Mouse (Mus musculus): Measurements from ENCODE around the gene Nfic.
A peak's percentile ranks its signal among the peaks of the same experiment; 100 is the strongest.

Nfic gene

GRCm38 (mm10) chr10:81387716-81388115 is 67.7 kb downstream of the Nfic start:
- no peak for DNase-seq (ENCODE audit: low read depth, low spot score)

GRCm38 (mm10) chr10:81385603-81386306 is 69.7 kb downstream of the Nfic start:
- peak; percentile 67 for DNase-seq (ENCODE audit: low read depth, low spot score)

- DNase-seq (ENCODE audit: low read depth, low spot score) = no peak
Measured at GRCm38 (mm10) chr10:81384605-81384982, 70.8 kb downstream of the Nfic start.

GRCm38 (mm10) chr10:81383802-81384604 is 71.4 kb downstream of the Nfic start, which contains the start of the genes Dohh and Gm48551:
Gene Dohh, plus strand, starts transcription at chr10:81384428.
Gene Gm48551, plus strand, starts transcription at chr10:81384466.
- peak; percentile 100 for DNase-seq (ENCODE audit: low read depth, low spot score)

GRCm38 (mm10) chr10:81382039-81382438 is 73.4 kb downstream of the Nfic start:
- no peak for DNase-seq (ENCODE audit: low read depth, low spot score)

- no peak for DNase-seq (ENCODE audit: low read depth, low spot score)
Measured at GRCm38 (mm10) chr10:81379809-81380378, 75.5 kb downstream of the Nfic start.

- DNase-seq (ENCODE audit: low read depth, low spot score) = no peak
Measured at GRCm38 (mm10) chr10:81379183-81379553, 76.3 kb downstream of the Nfic start.

GRCm38 (mm10) chr10:81378553-81379182 is 76.8 kb downstream of the Nfic start:
- peak; percentile 100 for DNase-seq (ENCODE audit: low read depth, low spot score)

- no peak for DNase-seq (ENCODE audit: low read depth, low spot score)
Measured at GRCm38 (mm10) chr10:81377793-81378552, 77.5 kb downstream of the Nfic start, which contains the start of gene Fzr1. Gene Fzr1, minus strand, starts transcription at chr10:81378516.

- no peak for DNase-seq (ENCODE audit: low read depth, low spot score)
Measured at GRCm38 (mm10) chr10:81377362-81377664, 78.1 kb downstream of the Nfic start.

GRCm38 (mm10) chr10:81376561-81377361 is 78.7 kb downstream of the Nfic start:
- DNase-seq (ENCODE audit: low read depth, low spot score) = peak; percentile 78

- peak; percentile 75 for DNase-seq (ENCODE audit: low read depth, low spot score)
Measured at GRCm38 (mm10) chr10:81375322-81375721, 80.1 kb downstream of the Nfic start.

GRCm38 (mm10) chr10:81367207-81367495 is 88.3 kb downstream of the Nfic start:
- peak; percentile 21 for DNase-seq (ENCODE audit: low read depth, low spot score)

GRCm38 (mm10) chr10:81366477-81367206 is 88.8 kb downstream of the Nfic start:
- peak; percentile 47 for DNase-seq (ENCODE audit: low read depth, low spot score)

GRCm38 (mm10) chr10:81365672-81366476 is 89.6 kb downstream of the Nfic start, which contains the start of gene 4930404N11Rik:
Gene 4930404N11Rik, minus strand, starts transcription at chr10:81365816.
- DNase-seq (ENCODE audit: low read depth, low spot score) = peak; percentile 83

GRCm38 (mm10) chr10:81365073-81365472 is 90.4 kb downstream of the Nfic start:
- DNase-seq (ENCODE audit: low read depth, low spot score) = peak; percentile 48

GRCm38 (mm10) chr10:81364666-81365065 is 90.8 kb downstream of the Nfic start:
- DNase-seq (ENCODE audit: low read depth, low spot score) = no peak

- DNase-seq (ENCODE audit: low read depth, low spot score) = peak; percentile 55
Measured at GRCm38 (mm10) chr10:81363436-81364346, 91.7 kb downstream of the Nfic start.
